ENCODE assay signal across 6 mouse cellular contexts in the genomic region with DNA sequence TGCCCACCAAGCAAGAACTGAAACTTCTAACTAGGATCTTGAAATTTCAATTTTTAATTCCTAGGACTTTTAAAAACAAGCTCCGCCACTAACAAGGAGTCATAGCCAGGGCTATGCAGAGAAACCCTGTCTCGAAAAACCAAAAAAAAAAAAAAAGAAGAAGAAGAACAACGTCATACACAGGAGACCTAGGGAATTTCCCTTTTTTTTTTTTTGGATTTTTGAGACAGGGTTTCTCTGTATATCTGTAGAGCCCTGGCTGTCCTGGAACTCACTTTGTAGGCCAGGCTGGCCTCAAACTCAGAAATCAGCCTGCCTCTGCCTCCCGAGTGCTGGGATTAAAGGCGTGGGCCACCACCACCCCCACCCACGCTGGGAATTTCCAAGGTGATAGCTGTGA. TPM values are rescaled to one million over a fixed set of nuclear protein-coding genes. Genes with fewer than 3 reads are reported as not detected.
DNase-seq lines count a peak whose midpoint lies in the region; ATAC-seq and TF ChIP-seq lines count a peak whose summit lies in the region.
"Not testable (repeated sequence)": the region's sequence is repeated elsewhere in the genome, so short reads cannot be mapped to it uniquely, and the experiment has no call there.

No protein-coding gene starts in this region.

- H3K27ac ChIP-seq in ES-E14 (ENCODE audit: insufficient read depth, low read depth, low read length, poor library complexity, severe bottlenecking) = not testable (repeated sequence)
- H3K27ac ChIP-seq in liver, embryonic 12.5 days = peak overlapping the region; percentile 40; the same call in 1 of the 2 replicates
- 0 out of 2 replicates have a peak overlapping the region, but pooled peaks have one; percentile 41 for H3K27ac ChIP-seq in liver, embryonic 15.5 days (replicated peaks)

- H3K4me3 ChIP-seq in ES-E14 (ENCODE audit: insufficient read depth in 1 of 2, low read depth in 1 of 2, low read length in 2 of 2, poor library complexity in 1 of 2, severe bottlenecking in 1 of 2); liver, embryonic 12.5 days; liver, embryonic 15.5 days (replicated peaks): not testable (repeated sequence)

- DNase-seq in ES-E14 (ENCODE audit: low read depth, low spot score) = not testable (repeated sequence)
- peak; percentile 28 for DNase-seq in ZHBTc4 (ENCODE audit: low read depth, low spot score)
- DNase-seq in splenic B cell, adult 2 months (ENCODE audit: low read depth, low spot score) = peak; percentile 17

- H3K36me3 ChIP-seq in ES-E14 (ENCODE audit: control insufficient read depth, insufficient read depth, low read length, poor library complexity, severe bottlenecking); splenic B cell, adult 2 months (ENCODE audit: control insufficient read depth, insufficient read depth, low read length, poor library complexity, severe bottlenecking): not testable (repeated sequence)
- peaks cover 26% of the 10 kb centered on the region for H3K36me3 ChIP-seq in liver, embryonic 12.5 days
- H3K36me3 ChIP-seq in liver, embryonic 15.5 days (replicated peaks) = peaks cover 14% of the 10 kb centered on the region

- WGBS in liver, embryonic 12.5 days (ENCODE audit: insufficient replicate concordance) = 74% methylated on average over 6 of the region's 6 CpGs
- 63% methylated on average over 6 of the region's 6 CpGs for WGBS in liver, embryonic 15.5 days (ENCODE audit: insufficient replicate concordance)

- ATAC-seq in granulocyte monocyte progenitor cell, adult 5-6 weeks (replicated peaks; ENCODE audit: poor library complexity, severe bottlenecking) = peak; percentile 46; the same call in 1 of the 2 replicates
- ATAC-seq in liver, embryonic 12.5 days; liver, embryonic 15.5 days (ENCODE audit: insufficient read depth): not testable (repeated sequence)

- H3K27me3 ChIP-seq in liver, embryonic 12.5 days (replicated peaks); liver, embryonic 15.5 days; splenic B cell, adult 2 months (ENCODE audit: control insufficient read depth, insufficient read depth, low read length, poor library complexity, severe bottlenecking): not testable (repeated sequence)

- not testable (repeated sequence) for H3K9me3 ChIP-seq in ES-E14 (ENCODE audit: control insufficient read depth, insufficient read depth, low read depth, low read length); liver, embryonic 12.5 days (replicated peaks); liver, embryonic 15.5 days (replicated peaks)

- not testable (repeated sequence) for H3K9ac ChIP-seq in ES-E14 (ENCODE audit: insufficient read depth, low read depth, low read length, poor library complexity, severe bottlenecking); liver, embryonic 12.5 days; liver, embryonic 15.5 days

- H3K4me2 ChIP-seq in liver, embryonic 12.5 days; liver, embryonic 15.5 days: not testable (repeated sequence)

- not testable (repeated sequence) for H3K4me1 ChIP-seq in ES-E14 (ENCODE audit: control insufficient read depth in 2 of 2, insufficient read depth in 2 of 2, low read length in 2 of 2, poor library complexity in 1 of 2)
- peaks cover 78% of the 10 kb centered on the region for H3K4me1 ChIP-seq in liver, embryonic 12.5 days
- H3K4me1 ChIP-seq in liver, embryonic 15.5 days (replicated peaks) = peaks cover 76% of the 10 kb centered on the region

- in situ Hi-C loops in ES-E14 (cut with MboI; ENCODE audit: low sequenced_read_pairs in 2 of 2, unreplicated experiment in 2 of 2) = loop anchor here in 1 of 2 experiments (10.0 kb wide), 1 partner anchor 57 kb away; no protein-coding TSS in a partner anchor

TF ChIP-seq in ES-E14, 5 proteins besides CTCF, POLR2A, EP300 and RAD21:
- peak; percentile 50; the same call in 1 of the 2 replicates for TF ChIP-seq ZNF384 (IDR thresholded peaks at IDR 0.05; ENCODE audit: low read depth, low read length)

RNA-seq across cellular contexts. Expression of a gene that starts 12.1 kb away (rescaled TPM):
- total RNA-seq in ES-E14 (2012; rRNA removed) = 65.4 and 73.5 TPM in 2 replicates
- total RNA-seq in granulocyte monocyte progenitor cell, adult 5-6 weeks (2014; fragmentation: Nextera tagmentation) = 57.5 and 59.4 TPM in 2 replicates
- total RNA-seq in granulocyte monocyte progenitor cell, adult 5-6 weeks (2017) = 88.2 and 111 TPM in 2 replicates
- polyA plus RNA-seq in liver, embryonic 12.5 days (2016; fragmentation: Nextera tagmentation; extraction: Ambion mirVana) = 79.4 and 80.8 TPM in 2 replicates
- polyA plus RNA-seq in liver, embryonic 15.5 days (2015; fragmentation: Nextera tagmentation; extraction: Ambion mirVana) = 45.3 and 45.7 TPM in 2 replicates
